Mouse (Mus musculus) liver, embryonic 11.5 days (tissue): ENCODE results near the gene Galntl6. TPM values are rescaled to one million over a fixed set of nuclear protein-coding genes. Genes with fewer than 3 reads are reported as not detected.

Experiments used
- ATAC-seq: fragments of 200-750 bp; cut with Nextera tagmentation; replicated peaks from 2 replicates; pipeline ENCODE4 v1.8.0; 2017; ENCODE audit warnings: moderate number of reproducible peaks, mild to moderate bottlenecking, moderate TSS enrichment, moderate library complexity; ENCODE audit not compliant: low FRiP score
- DNase-seq: peaks from one replicate; pipeline ENCODE4 v3.0.0-alpha.2; 2017; ENCODE audit warnings: low spot score
- H3K27ac ChIP-seq: fragments of 300-500 bp; sonication (generic); 2 replicates; pipeline ENCODE4 v1.5.1; 2014; ENCODE audit warnings: mild to moderate bottlenecking, low read depth, low read length, control low read depth
- H3K27me3 ChIP-seq: fragments of 300-500 bp; sonication (generic); replicated peaks from 2 replicates; pipeline ENCODE4 v1.6.1; 2014; ENCODE audit warnings: low read length, mixed read lengths; ENCODE audit not compliant: control insufficient read depth, insufficient read depth
- H3K36me3 ChIP-seq: fragments of 300-500 bp; sonication (generic); 2 replicates; pipeline ENCODE4 v1.6.1; 2014; ENCODE audit warnings: mild to moderate bottlenecking, low read length, moderate library complexity, mixed read lengths; ENCODE audit not compliant: control insufficient read depth, insufficient read depth
- H3K4me1 ChIP-seq: fragments of 300-500 bp; sonication (generic); replicated peaks from 2 replicates; pipeline ENCODE4 v1.6.1; 2014; ENCODE audit warnings: low read length, mixed read lengths; ENCODE audit not compliant: control insufficient read depth, insufficient read depth
- H3K4me2 ChIP-seq: fragments of 300-500 bp; sonication (generic); 2 replicates; pipeline ENCODE4 v1.6.1; 2014; ENCODE audit warnings: mild to moderate bottlenecking, control low read depth, moderate library complexity
- H3K4me3 ChIP-seq: fragments of 300-500 bp; sonication (generic); 2 replicates; pipeline ENCODE4 v1.5.1; 2014; ENCODE audit warnings: low read depth, low read length, control low read depth
- H3K9ac ChIP-seq: fragments of 300-500 bp; sonication (generic); 2 replicates; pipeline ENCODE4 v1.6.1; 2014; ENCODE audit warnings: low read depth, low read length, control low read depth
- H3K9me3 ChIP-seq: fragments of 300-500 bp; sonication (generic); 2 replicates; pipeline ENCODE4 v1.6.1; 2016; ENCODE audit warnings: low read length, inconsistent platforms, mixed read lengths; ENCODE audit not compliant: control insufficient read depth
- WGBS: fragments of 180-500 bp; shearing (Covaris S2); extraction: QIAGEN DNeasy Blood & Tissue Kit; methylation state at CpG from one replicate; pipeline ENCODE4 v1.1.7; 2014; 5-methylcytosine and 5-hydroxymethylcytosine counted together
- polyA plus RNA-seq: library from polyadenylated mRNA; unstranded; fragments of >200 nt; fragmentation: Nextera tagmentation; extraction: Ambion mirVana; gene quantifications from 2 replicates; pipeline ENCODE4 v1.2.1, GENCODE M21; 2014

Galntl6 gene
- polyA plus RNA-seq, 1 experiment from 2014 or later, result 0.27 TPM

GRCm38 (mm10) chr8:58313482-58313881 lies 599.0 kb downstream of the Galntl6 start:
- ATAC-seq (no peak), DNase-seq (no peak)
- no peak overlapping the region for H3K27ac ChIP-seq
- no peak overlapping the region for H3K4me2 ChIP-seq
- H3K9me3 ChIP-seq, result no peaks in the 10 kb centered on the region
- H3K9ac ChIP-seq, result no peak overlapping the region
- H3K4me1 ChIP-seq, result no peaks in the 10 kb centered on the region
- 77% methylated on average over 2 of the region's 2 CpGs for WGBS
- H3K27me3 ChIP-seq, result no peaks in the 10 kb centered on the region
- no peaks in the 10 kb centered on the region for H3K36me3 ChIP-seq
- H3K4me3 ChIP-seq, result no peak overlapping the region

DNA sequence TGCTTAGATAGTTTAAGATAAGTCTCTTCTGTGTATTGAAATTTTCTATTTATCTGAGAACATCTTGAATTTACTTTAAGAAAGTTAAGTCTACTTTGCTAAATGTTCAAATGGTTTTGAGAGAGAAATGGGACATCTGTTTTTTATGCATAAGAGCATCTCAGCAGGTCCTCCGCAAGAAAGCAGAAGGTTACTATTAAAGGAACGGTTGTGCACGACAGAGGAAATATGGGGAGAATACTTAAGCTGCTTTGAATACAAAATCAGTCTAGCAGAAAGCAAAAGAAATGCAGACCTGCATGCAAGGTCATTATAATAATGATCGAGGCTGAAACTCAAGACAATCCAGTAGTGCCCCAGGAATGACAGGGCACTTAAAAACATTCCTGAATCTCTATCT lies 621.0 kb downstream of the Galntl6 start:
- Histone ChIP-seq H3K9ac (no peak overlapping the region), H3K4me1 (no peaks in the 10 kb centered on the region), H3K27me3 (no peaks in the 10 kb centered on the region), H3K4me3 (no peak overlapping the region), H3K9me3 (no peaks in the 10 kb centered on the region), H3K4me2 (no peak overlapping the region), H3K36me3 (no peaks in the 10 kb centered on the region), H3K27ac (no peak overlapping the region)
- ATAC-seq, result no peak
- 85% methylated on average over 4 of the region's 4 CpGs for WGBS
- no peak for DNase-seq

DNA sequence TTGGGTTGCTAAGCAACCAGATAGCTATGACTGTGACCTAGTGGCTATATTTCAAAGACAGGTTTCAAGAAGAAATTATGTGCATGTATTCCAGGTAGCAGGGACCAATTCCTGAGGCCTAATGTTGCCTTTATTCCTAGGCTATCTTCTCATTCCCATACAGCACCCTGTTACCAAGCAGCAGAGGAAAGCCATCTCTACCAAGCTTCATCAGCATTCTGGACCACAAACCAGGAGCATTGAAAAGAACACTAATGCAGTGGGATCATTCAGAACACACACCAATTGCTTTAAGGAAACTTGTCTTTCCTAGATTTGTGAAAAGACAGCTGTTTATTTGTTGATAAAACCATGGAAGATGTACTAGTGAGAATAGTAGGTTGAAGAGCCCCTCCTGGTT lies 622.4 kb downstream of the Galntl6 start:
- H3K27me3 ChIP-seq, result no peaks in the 10 kb centered on the region
- no peaks in the 10 kb centered on the region for H3K36me3 ChIP-seq
- H3K4me3 ChIP-seq, result no peak overlapping the region
- no peak for ATAC-seq
- no peak overlapping the region for H3K4me2 ChIP-seq
- H3K9ac ChIP-seq, result no peak overlapping the region
- H3K27ac ChIP-seq, result no peak overlapping the region
- DNase-seq, result no peak
- no peaks in the 10 kb centered on the region for H3K4me1 ChIP-seq
- no peaks in the 10 kb centered on the region for H3K9me3 ChIP-seq

GRCm38 (mm10) chr8:58265485-58265884 lies 647.0 kb downstream of the Galntl6 start:
- Histone ChIP-seq H3K4me2 (no peak overlapping the region), H3K27me3 (no peaks in the 10 kb centered on the region), H3K9me3 (no peaks in the 10 kb centered on the region), H3K4me1 (no peaks in the 10 kb centered on the region), H3K9ac (no peak overlapping the region), H3K27ac (no peak overlapping the region), H3K4me3 (no peak overlapping the region), H3K36me3 (no peaks in the 10 kb centered on the region)
- WGBS, result 90% methylated on average over 2 of the region's 2 CpGs
- ATAC-seq (no peak), DNase-seq (no peak)

- no peak for DNase-seq
- Histone ChIP-seq H3K9ac (no peak overlapping the region), H3K36me3 (no peaks in the 10 kb centered on the region), H3K27ac (no peak overlapping the region), H3K4me2 (no peak overlapping the region), H3K9me3 (no peaks in the 10 kb centered on the region), H3K4me1 (no peaks in the 10 kb centered on the region), H3K4me3 (no peak overlapping the region), H3K27me3 (no peaks in the 10 kb centered on the region)
- WGBS, result 89% methylated on average over 2 of the region's 2 CpGs
- ATAC-seq, result no peak
These were observed 653.7 kb downstream of the Galntl6 start for GRCm38 (mm10) chr8:58258577-58259315.

DNA sequence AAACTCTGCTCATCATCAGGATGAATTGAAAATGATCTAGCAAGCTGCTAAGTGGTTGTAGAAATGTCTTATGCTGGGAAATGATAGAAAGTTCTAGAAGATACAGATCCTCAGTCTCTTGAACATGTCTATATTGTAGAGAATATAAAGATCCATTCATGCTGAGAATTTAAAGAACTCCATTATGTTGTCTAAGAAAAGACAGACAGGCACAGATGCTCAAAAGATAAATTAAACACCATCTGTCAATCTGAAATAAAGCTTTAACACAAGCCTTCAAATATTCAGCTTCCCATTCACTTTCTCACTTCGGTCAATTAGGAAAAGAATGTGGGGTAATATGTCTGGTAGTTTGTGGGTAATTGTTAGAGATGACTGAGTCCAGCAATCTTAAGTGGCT lies 658.8 kb downstream of the Galntl6 start:
- H3K36me3 ChIP-seq, result no peaks in the 10 kb centered on the region
- WGBS, result 72% methylated on average over 1 of the region's 1 CpGs

GRCm38 (mm10) chr8:58244830-58245229 lies 667.6 kb downstream of the Galntl6 start:
- H3K4me2 ChIP-seq, result no peak overlapping the region
- no peaks in the 10 kb centered on the region for H3K4me1 ChIP-seq
- ATAC-seq, result no peak
- no peaks in the 10 kb centered on the region for H3K36me3 ChIP-seq
- H3K27ac ChIP-seq, result no peak overlapping the region
- no peaks in the 10 kb centered on the region for H3K9me3 ChIP-seq
- H3K27me3 ChIP-seq, result no peaks in the 10 kb centered on the region
- no peak for DNase-seq
- H3K9ac ChIP-seq, result no peak overlapping the region
- 87% methylated on average over 3 of the region's 3 CpGs for WGBS
- no peak overlapping the region for H3K4me3 ChIP-seq

More for the DNA sequence above, 658.8 kb downstream of the Galntl6 start:
- H3K27me3 ChIP-seq, result no peaks in the 10 kb centered on the region
- ATAC-seq (no peak), DNase-seq (no peak)
- H3K27ac ChIP-seq, result no peak overlapping the region
- no peak overlapping the region for H3K4me2 ChIP-seq
- no peaks in the 10 kb centered on the region for H3K9me3 ChIP-seq
- no peaks in the 10 kb centered on the region for H3K4me1 ChIP-seq
- no peak overlapping the region for H3K9ac ChIP-seq
- no peak overlapping the region for H3K4me3 ChIP-seq

DNA sequence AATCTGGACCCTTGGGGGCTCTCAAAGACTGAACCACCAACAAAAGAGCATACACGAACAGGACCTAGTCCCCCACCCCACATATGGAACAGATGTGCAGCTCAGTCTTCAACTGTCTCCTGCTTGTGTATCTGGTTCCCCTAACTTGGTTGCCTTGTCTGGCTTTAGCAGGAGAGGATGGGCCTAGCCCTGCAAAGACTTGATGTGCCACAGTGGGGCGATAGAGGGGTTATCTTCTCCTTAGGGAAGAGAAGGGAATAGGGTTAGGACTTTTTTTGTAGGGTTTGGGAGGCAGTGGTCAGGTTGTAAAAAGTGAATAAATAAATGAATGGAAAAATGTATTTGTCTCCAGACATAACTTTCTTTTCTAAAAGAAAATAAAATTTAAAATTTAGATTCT lies 678.2 kb downstream of the Galntl6 start:
- Histone ChIP-seq H3K9ac (no peak overlapping the region), H3K36me3 (no peaks in the 10 kb centered on the region), H3K27me3 (no peaks in the 10 kb centered on the region), H3K4me2 (no peak overlapping the region), H3K9me3 (no peaks in the 10 kb centered on the region), H3K4me1 (no peaks in the 10 kb centered on the region), H3K27ac (no peak overlapping the region), H3K4me3 (no peak overlapping the region)
- ATAC-seq (no peak), DNase-seq (no peak)
- WGBS, result 33% methylated on average over 2 of the region's 2 CpGs

DNA sequence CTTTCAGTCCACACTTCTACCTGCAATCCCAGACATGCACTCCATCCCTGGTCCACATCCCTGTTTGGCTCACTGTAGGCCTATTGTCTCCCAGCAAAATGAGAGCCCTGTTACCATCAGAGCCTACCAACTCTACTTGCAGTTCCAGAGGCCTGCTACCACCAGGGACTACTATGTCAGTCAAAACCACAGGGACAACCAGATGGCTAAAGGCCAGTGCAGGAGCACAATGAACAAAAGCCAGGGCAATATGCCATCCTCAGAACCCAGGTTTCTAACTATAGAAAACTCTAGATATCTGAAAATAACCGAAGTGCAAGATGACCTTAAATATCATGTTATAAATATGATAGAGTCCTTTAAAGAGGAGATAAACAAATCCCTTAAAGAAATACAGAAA lies 683.7 kb downstream of the Galntl6 start:
- no peaks in the 10 kb centered on the region for H3K9me3 ChIP-seq
- WGBS, result 67% methylated on average over 1 of the region's 1 CpGs
- DNase-seq, result no peak

More for the DNA sequence above, 683.7 kb downstream of the Galntl6 start:
- Histone ChIP-seq H3K27me3 (no peaks in the 10 kb centered on the region), H3K36me3 (no peaks in the 10 kb centered on the region), H3K4me3 (no peak overlapping the region), H3K4me1 (no peaks in the 10 kb centered on the region), H3K4me2 (no peak overlapping the region), H3K27ac (no peak overlapping the region), H3K9ac (no peak overlapping the region)
- ATAC-seq, result no peak
